Mouse (Mus musculus) MEL (cell line): ENCODE measurements around the gene Renbp. TPM values are rescaled to one million over a fixed set of nuclear protein-coding genes. Genes with fewer than 3 reads are reported as not detected.
A peak's percentile ranks its signal among the peaks of the same experiment; 100 is the strongest.

Experiments used
- DNase-seq: peaks from one replicate; pipeline ENCODE4 v3.0.0; 2011; ENCODE audit warnings: low read depth, low spot score
- H3K27ac ChIP-seq: 2 replicates; pipeline ENCODE4 v1.5.1; 2012; ENCODE audit warnings: low read depth, mild to moderate bottlenecking, control low read depth, low read length, moderate library complexity; ENCODE audit not compliant: control insufficient read depth
- H3K27me3 ChIP-seq, 2 experiments: fragments of 150-350 bp in 1 of 2; sonication (generic) in 1 of 2; 2 replicates each; pipeline ENCODE4 v1.6.1; 2012; ENCODE audit warnings: low read length in 2 of 2, mild to moderate bottlenecking in 2 of 2, improper control_type of control experiment in 1 of 2, moderate library complexity in 1 of 2; ENCODE audit not compliant: insufficient read depth in 2 of 2, control insufficient read depth in 1 of 2
- H3K36me3 ChIP-seq, 2 experiments: 2 replicates each; pipeline ENCODE4 v1.6.1; 2012 to 2014; ENCODE audit warnings: low read length in 2 of 2, improper control_type of control experiment in 1 of 2, inconsistent platforms in 1 of 2, mild to moderate bottlenecking in 1 of 2; ENCODE audit not compliant: insufficient read depth in 2 of 2, control insufficient read depth in 1 of 2
- H3K4me1 ChIP-seq, 2 experiments: fragments of 150-350 bp in 1 of 2; sonication (generic) in 1 of 2; 2 replicates each; pipeline ENCODE4 v1.6.1; 2012; ENCODE audit warnings: low read length in 2 of 2, improper control_type of control experiment in 1 of 2, mild to moderate bottlenecking in 1 of 2; ENCODE audit not compliant: insufficient read depth in 2 of 2, control insufficient read depth in 1 of 2
- H3K4me3 ChIP-seq, 2 experiments: fragments of 150-350 bp in 1 of 2; sonication (generic) in 1 of 2; 2 replicates each; pipeline ENCODE4 v1.5.1; 2012; ENCODE audit warnings: low read depth in 2 of 2, low read length in 2 of 2, mild to moderate bottlenecking in 2 of 2, moderate library complexity in 2 of 2, control low read depth in 1 of 2, improper control_type of control experiment in 1 of 2; ENCODE audit not compliant: control insufficient read depth in 1 of 2, insufficient read depth in 1 of 2
- H3K79me2 ChIP-seq: 2 replicates; pipeline ENCODE4 v1.6.1; 2012; ENCODE audit warnings: mild to moderate bottlenecking, low read length, moderate library complexity; ENCODE audit not compliant: control insufficient read depth, poor library complexity, insufficient read depth
- H3K9ac ChIP-seq: 2 replicates; pipeline ENCODE4 v1.6.1; 2012; ENCODE audit warnings: low read depth, mild to moderate bottlenecking, control low read depth, low read length, moderate library complexity; ENCODE audit not compliant: control insufficient read depth, poor library complexity, severe bottlenecking
- H3K9me3 ChIP-seq: fragments of 150-350 bp; sonication (generic); replicated peaks from 2 replicates; pipeline ENCODE4 v1.6.1; 2012; ENCODE audit warnings: mild to moderate bottlenecking, low read length, improper control_type of control experiment, moderate library complexity; ENCODE audit not compliant: insufficient read depth
- BHLHE40 ChIP-seq: IDR thresholded peaks from 2 replicates; pipeline ENCODE4 v1.6.1; 2012; ENCODE audit warnings: low read depth, mild to moderate bottlenecking, inconsistent platforms, low read length, improper control_type of control experiment, borderline replicate concordance
- CHD1 ChIP-seq: IDR thresholded peaks from 2 replicates; pipeline ENCODE4 v1.6.1; 2012; ENCODE audit warnings: low read depth, mild to moderate bottlenecking, inconsistent platforms, low read length, improper control_type of control experiment
- E2F4 ChIP-seq: IDR thresholded peaks from 2 replicates; pipeline ENCODE4 v1.6.1; 2011; ENCODE audit warnings: low read depth, low read length, improper control_type of control experiment, borderline replicate concordance
- EP300 ChIP-seq, 2 experiments: IDR thresholded peaks; 2 replicates each; pipeline ENCODE4 v1.6.1; 2011; ENCODE audit warnings: improper control_type of control experiment in 2 of 2, low read length in 2 of 2, low read depth in 1 of 2, mild to moderate bottlenecking in 1 of 2
- ETS1 ChIP-seq: IDR thresholded peaks from 2 replicates; pipeline ENCODE4 v1.6.1; 2012; ENCODE audit warnings: low read depth, mild to moderate bottlenecking, inconsistent platforms, low read length, improper control_type of control experiment, moderate library complexity
- GATA1 ChIP-seq: IDR thresholded peaks from 2 replicates; pipeline ENCODE4 v1.6.1; 2011; ENCODE audit warnings: low read depth, low read length, improper control_type of control experiment
- HCFC1 ChIP-seq: IDR thresholded peaks from 2 replicates; pipeline ENCODE4 v1.6.1; 2012; ENCODE audit warnings: low read depth, mild to moderate bottlenecking, inconsistent platforms, low read length, improper control_type of control experiment, moderate library complexity
- JUND ChIP-seq: IDR thresholded peaks from 2 replicates; pipeline ENCODE4 v1.6.1; 2011; ENCODE audit warnings: low read depth, mild to moderate bottlenecking, improper control_type of control experiment, low read length
- MAFK ChIP-seq: IDR thresholded peaks from 2 replicates; pipeline ENCODE4 v1.6.1; 2011; ENCODE audit warnings: low read depth, mild to moderate bottlenecking, low read length, improper control_type of control experiment, borderline replicate concordance
- MAZ ChIP-seq: IDR thresholded peaks from 2 replicates; pipeline ENCODE4 v1.6.1; 2012; ENCODE audit warnings: low read depth, mild to moderate bottlenecking, inconsistent platforms, low read length, improper control_type of control experiment
- MEF2A ChIP-seq: IDR thresholded peaks from 2 replicates; pipeline ENCODE4 v1.6.1; 2014; ENCODE audit warnings: low read depth, mild to moderate bottlenecking, inconsistent platforms, low read length, improper control_type of control experiment; ENCODE audit not compliant: poor library complexity, insufficient replicate concordance, severe bottlenecking; ENCODE audit errors: extremely low read depth
- MXI1 ChIP-seq: IDR thresholded peaks from 2 replicates; pipeline ENCODE4 v1.6.1; 2011; ENCODE audit warnings: mild to moderate bottlenecking, low read depth, low read length, improper control_type of control experiment
- MYB ChIP-seq: IDR thresholded peaks from 2 replicates; pipeline ENCODE4 v1.6.1; 2011; ENCODE audit warnings: mild to moderate bottlenecking, low read depth, low read length, improper control_type of control experiment
- POLR2A ChIP-seq, 2 experiments: IDR thresholded peaks; 2 replicates each; pipeline ENCODE4 v1.6.1; 2011 to 2012; ENCODE audit warnings: low read length in 2 of 2, mild to moderate bottlenecking in 2 of 2, control low read depth in 1 of 2, improper control_type of control experiment in 1 of 2, low read depth in 1 of 2, moderate library complexity in 1 of 2; ENCODE audit not compliant: control insufficient read depth in 1 of 2, insufficient read depth in 1 of 2, poor library complexity in 1 of 2
- POLR2AphosphoS2 ChIP-seq: IDR thresholded peaks from 2 replicates; pipeline ENCODE4 v1.6.1; 2011; ENCODE audit warnings: low read length, improper control_type of control experiment
- POLR2AphosphoS5 ChIP-seq: IDR thresholded peaks from 2 replicates; pipeline ENCODE4 v1.6.1; 2012; ENCODE audit warnings: low read depth, borderline replicate concordance, mild to moderate bottlenecking, inconsistent platforms, low read length, moderate library complexity, mixed read lengths
- RAD21 ChIP-seq: IDR thresholded peaks from 2 replicates; pipeline ENCODE4 v1.6.1; 2011; ENCODE audit warnings: mild to moderate bottlenecking, low read depth, low read length, improper control_type of control experiment
- RCOR1 ChIP-seq: IDR thresholded peaks from 2 replicates; pipeline ENCODE4 v1.6.1; 2012; ENCODE audit warnings: low read depth, mild to moderate bottlenecking, inconsistent platforms, low read length, improper control_type of control experiment
- SMC3 ChIP-seq: IDR thresholded peaks from 2 replicates; pipeline ENCODE4 v1.6.1; 2011; ENCODE audit warnings: low read depth, low read length, improper control_type of control experiment
- TAL1 ChIP-seq: IDR thresholded peaks from 2 replicates; pipeline ENCODE4 v1.6.1; 2012; ENCODE audit warnings: mild to moderate bottlenecking, inconsistent platforms, low read length, moderate library complexity, mixed read lengths
- TCF12 ChIP-seq: IDR thresholded peaks from 2 replicates; pipeline ENCODE4 v1.6.1; 2014; ENCODE audit warnings: low read depth, mild to moderate bottlenecking, inconsistent platforms, low read length, improper control_type of control experiment, moderate library complexity
- ZKSCAN1 ChIP-seq: IDR thresholded peaks from 2 replicates; pipeline ENCODE4 v1.6.1; 2012; ENCODE audit warnings: low read depth, mild to moderate bottlenecking, inconsistent platforms, low read length, improper control_type of control experiment, moderate library complexity
- ZNF384 ChIP-seq: IDR thresholded peaks from 2 replicates; pipeline ENCODE4 v1.6.1; 2012; ENCODE audit warnings: low read depth, mild to moderate bottlenecking, inconsistent platforms, low read length, improper control_type of control experiment
- polyA plus RNA-seq, 2 experiments: library from polyadenylated mRNA; stranded (reverse) in 1 of 2; unstranded in 1 of 2; fragments of >175 nt in 1 of 2; fragments of >200 nt in 1 of 2; gene quantifications; 2 replicates each; pipeline versions ENCODE4 v1.2.1 to v1.2.4; 2012; ENCODE audit warnings: low replicate concordance in 2 of 2, low read depth in 1 of 2; ENCODE audit not compliant: insufficient read length in 2 of 2, insufficient read depth in 1 of 2, missing spikeins in 1 of 2
- total RNA-seq: library from RNA; depleted of rRNA; stranded (reverse); fragments of 300-350 nt; gene quantifications from 2 replicates; pipeline ENCODE4 v1.2.3, GENCODE M21; 2012

Renbp gene
- total and polyA plus RNA-seq, 3 experiments, result 22.7 to 38.0 TPM; not detected in 1

DNA sequence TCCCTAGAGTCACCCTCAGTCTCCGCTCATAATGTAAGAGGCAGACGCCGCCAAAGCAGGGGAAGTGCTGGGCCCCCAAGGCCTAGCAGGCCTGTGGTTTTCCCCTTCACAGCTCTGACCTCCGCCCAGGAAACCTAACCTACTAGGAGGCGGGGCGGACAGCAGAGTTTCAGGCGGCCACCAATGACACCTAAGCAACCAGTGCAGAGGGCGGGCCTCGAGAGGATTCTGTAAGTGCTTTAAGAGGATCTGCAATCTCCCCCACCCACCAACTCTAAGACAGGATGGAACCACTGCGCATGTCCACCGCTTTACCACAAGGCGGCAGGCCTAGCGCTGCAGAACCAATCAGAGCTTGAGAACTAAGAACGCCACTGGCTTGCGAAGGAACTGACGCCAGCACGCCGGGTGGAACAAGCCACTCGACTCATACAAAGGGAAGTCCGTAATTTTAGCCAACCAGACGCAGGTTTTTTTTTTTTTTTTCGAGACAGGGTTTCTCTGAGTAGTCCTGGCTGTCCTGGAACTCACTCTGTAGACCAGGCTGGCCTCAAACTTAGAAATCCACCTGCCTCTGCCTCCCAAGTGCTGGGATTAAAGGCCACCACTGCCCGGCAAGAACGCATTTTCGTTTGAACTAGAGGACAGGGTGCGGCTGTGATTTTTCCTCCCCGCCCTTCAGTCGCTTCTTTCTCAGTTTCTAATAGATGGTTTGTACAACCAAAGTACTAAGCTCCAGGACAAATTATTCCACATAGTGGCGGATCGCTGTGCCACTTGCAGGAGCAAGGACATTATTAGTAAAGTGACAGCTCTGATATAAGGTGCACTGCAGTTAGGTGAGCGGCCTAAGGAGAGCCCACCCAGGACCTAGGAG lies 15.6 kb downstream of the Renbp start (continued):
- TF ChIP-seq MEF2A (no peak), MXI1 (no peak; the same call in 1 of the 2 replicates), EP300 (IDR thresholded peaks at IDR 0.05; ENCODE audit: low read depth in 1 of 2, low read length in 2 of 2) (peak in 1 of 2 experiments; percentile 61; a peak in 2 of 4 replicates), POLR2AphosphoS5 (no peak), ZNF384 (peak; percentile 92), ZKSCAN1 (no peak), TCF12 (peak; percentile 50), E2F4 (no peak), GATA1 (no peak), CHD1 (no peak), RAD21 (no peak), MAZ (no peak; the same call in 1 of the 2 replicates), TAL1 (no peak), JUND (no peak), ETS1 (peak; percentile 18; the same call in 1 of the 2 replicates), RCOR1 (no peak), POLR2AphosphoS2 (peak; percentile 84), POLR2A (IDR thresholded peaks at IDR 0.05; ENCODE audit: control insufficient read depth in 1 of 2, insufficient read depth in 1 of 2, low read depth in 1 of 2, low read length in 2 of 2, poor library complexity in 1 of 2) (peak; percentile 34 to 72; a peak in 1 of 4 replicates), MYB (peak; percentile 49; the same call in 1 of the 2 replicates), HCFC1 (peak; percentile 77), BHLHE40 (no peak), SMC3 (no peak)

DNA sequence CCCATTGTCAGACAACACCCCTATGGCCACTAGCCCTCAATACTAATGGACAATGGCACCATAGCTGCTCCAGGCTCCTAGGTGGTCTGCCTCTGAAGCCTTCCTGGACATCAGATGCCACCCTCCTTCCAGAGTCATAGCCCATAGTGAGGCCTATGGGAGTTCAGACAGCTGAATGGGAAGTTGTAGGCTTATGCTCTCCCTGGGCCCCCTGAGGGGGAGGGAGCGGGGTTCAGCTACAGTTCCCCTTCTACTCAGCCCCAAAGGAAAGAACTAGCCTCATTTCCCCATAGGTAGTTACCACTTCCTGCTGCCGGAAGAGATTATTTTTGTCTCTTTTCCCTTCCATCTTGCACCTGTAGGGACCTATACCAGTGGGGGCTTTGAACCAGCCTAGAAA lies 19.1 kb downstream of the Renbp start:
- TF ChIP-seq POLR2AphosphoS5 (no peak), POLR2A (IDR thresholded peaks at IDR 0.05; ENCODE audit: control insufficient read depth in 1 of 2, insufficient read depth in 1 of 2, low read depth in 1 of 2, low read length in 2 of 2, poor library complexity in 1 of 2) (peak in 1 of 2 experiments; percentile 21; a peak in 1 of 4 replicates), TCF12 (peak; percentile 66), ETS1 (peak; percentile 50; the same call in 1 of the 2 replicates), EP300 (IDR thresholded peaks at IDR 0.05; ENCODE audit: low read depth in 1 of 2, low read length in 2 of 2) (peak; percentile 66 to 72), MAFK (no peak), MXI1 (peak; percentile 16; the same call in 1 of the 2 replicates), HCFC1 (0 out of 2 replicates have a peak, but pooled peaks have one; percentile 39), RCOR1 (no peak), TAL1 (peak; percentile 47), ZKSCAN1 (no peak), SMC3 (no peak), POLR2AphosphoS2 (0 out of 2 replicates have a peak, but pooled peaks have one; percentile 49), GATA1 (peak; percentile 28; the same call in 1 of the 2 replicates)
- H3K4me1 ChIP-seq, result peaks cover 15 to 32% of the 10 kb centered on the region in 2 experiments
- no peaks in the 10 kb centered on the region for H3K9me3 ChIP-seq
- peak; percentile 85 for DNase-seq
- H3K79me2 ChIP-seq, result peaks cover 2% of the 10 kb centered on the region
- peaks cover 0 to 36% of the 10 kb centered on the region in 2 experiments; a peak in 2 of 4 replicates for H3K36me3 ChIP-seq
- peak overlapping the region; percentile 73 for H3K9ac ChIP-seq
- peak overlapping the region; percentile 42 to 63 for H3K4me3 ChIP-seq
- no peaks in the 10 kb centered on the region for H3K27me3 ChIP-seq
- peak overlapping the region; percentile 90 for H3K27ac ChIP-seq
